Comparison of ENCODE assay signal across 7 mouse cellular contexts in the genomic region with DNA sequence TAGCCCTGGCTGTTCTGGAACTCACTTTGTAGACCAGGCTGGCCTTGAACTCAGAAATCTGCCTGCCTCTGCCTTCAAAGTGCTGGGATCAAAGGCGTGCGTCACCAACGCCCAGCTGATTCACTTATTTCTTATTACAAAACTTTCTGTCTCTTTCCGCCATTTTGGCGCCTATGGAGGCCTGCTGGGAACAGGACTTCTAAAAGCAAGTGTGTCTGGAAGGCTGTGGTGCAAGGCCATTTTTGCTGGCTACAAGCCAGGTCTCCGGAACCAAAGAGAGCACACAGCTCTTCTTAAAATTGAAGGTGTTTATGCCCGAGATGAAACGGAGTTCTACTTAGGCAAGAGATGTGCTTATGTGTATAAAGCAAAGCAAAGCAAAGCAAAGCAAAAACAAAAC. TPM values are rescaled to one million over a fixed set of nuclear protein-coding genes. Genes with fewer than 3 reads are reported as not detected.
A peak's percentile ranks its signal among the peaks of the same experiment; 100 is the strongest.
DNase-seq lines count a peak whose midpoint lies in the region.

No protein-coding gene starts in this region.

- peak; percentile 39 for DNase-seq in NIH3T3 (ENCODE audit: low read depth)
- peak; percentile 18 for DNase-seq in adrenal gland, adult 2 months
- DNase-seq in adrenal gland, postnatal 14 days, result peak; percentile 56
- peak; percentile 47 to 52 for DNase-seq in cerebellum, postnatal 10 days
- peak; percentile 19 to 44 for DNase-seq in cerebellum, postnatal 25 days
- peak; percentile 34 for DNase-seq in induced T-regulatory cell, adult 2 months (ENCODE audit: low read depth)
- peak; percentile 66 for DNase-seq in testis, postnatal 10 days (ENCODE audit: low spot score)

RNA-seq across cellular contexts. Expression of a gene that starts 24.2 kb away (rescaled TPM):
- total RNA-seq in adrenal gland, adult 2 months (2021), result under 1 TPM; 0.41 to 0.81 TPM
- 0.44 and 1.9 TPM in 2 replicates for polyA plus RNA-seq in adrenal gland, adult 2 months (2012; rRNA removed)
- 0.74 and 1.7 TPM in 2 replicates for total RNA-seq in adrenal gland, postnatal 14 days (2021)

Comparison
In these comparisons a context has a peak if more than half of its experiments do, and no peak if none do; other contexts are left out.
1. Peak in every context shown above with its lines: DNase-seq.